Mouse (Mus musculus): ENCODE measurements around the gene Spon2. TPM values are rescaled to one million over a fixed set of nuclear protein-coding genes. Genes with fewer than 3 reads are reported as not detected.

Gene Spon2
- 37.3 and 43.8 TPM in 2 replicates for polyA plus RNA-seq (2015; fragmentation: Nextera tagmentation; extraction: Ambion mirVana)

GRCm38 (mm10) chr5:33218081-33218480 lies at the start of gene Spon2:
Spon2 (minus strand) TSS chr5:33218455.
- ATAC-seq (ENCODE audit: insufficient number of reproducible peaks, low FRiP score, low TSS enrichment, low read depth) = no peak
- Histone ChIP-seq H3K9me3 (no peaks in the 10 kb centered on the region), H3K4me1 (peaks cover 52% of the 10 kb centered on the region), H3K9ac (no peak within 1 kb of the TSS), H3K4me3 (peak within 1 kb of the TSS; percentile 8; the same call in 1 of the 2 replicates), H3K27me3 (no peaks in the 10 kb centered on the region), H3K36me3 (no peaks in the 10 kb centered on the region), H3K27ac (no peak within 1 kb of the TSS), H3K4me2 (peak within 1 kb of the TSS; percentile 6; the same call in 1 of the 2 replicates)
- 25% methylated on average over 5 of the region's 5 CpGs for WGBS

GRCm38 (mm10) chr5:33254416-33254815 lies 36.2 kb upstream of the Spon2 start:
- Histone ChIP-seq H3K27me3 (no peaks in the 10 kb centered on the region), H3K27ac (no peak overlapping the region), H3K4me1 (no peaks in the 10 kb centered on the region), H3K4me2 (no peak overlapping the region), H3K9ac (no peak overlapping the region), H3K4me3 (no peak overlapping the region), H3K36me3 (peaks cover 99% of the 10 kb centered on the region), H3K9me3 (no peaks in the 10 kb centered on the region)
- no peak for ATAC-seq (ENCODE audit: insufficient number of reproducible peaks, low FRiP score, low TSS enrichment, low read depth)
- WGBS = 84% methylated on average over 5 of the region's 5 CpGs

- no peaks in the 10 kb centered on the region for H3K27me3 ChIP-seq
- peaks cover 76% of the 10 kb centered on the region for H3K36me3 ChIP-seq
- H3K4me2 ChIP-seq = no peak overlapping the region
- no peak overlapping the region for H3K4me3 ChIP-seq
- no peak for ATAC-seq (ENCODE audit: insufficient number of reproducible peaks, low FRiP score, low TSS enrichment, low read depth)
- 79% methylated on average over 12 of the region's 12 CpGs for WGBS
- no peak overlapping the region for H3K9ac ChIP-seq
- H3K27ac ChIP-seq = no peak overlapping the region
- H3K9me3 ChIP-seq = no peaks in the 10 kb centered on the region
- peaks cover 23% of the 10 kb centered on the region for H3K4me1 ChIP-seq
These were observed 29.9 kb upstream of the Spon2 start for GRCm38 (mm10) chr5:33248186-33248585.

- H3K27ac ChIP-seq = no peak overlapping the region
- no peak overlapping the region for H3K4me3 ChIP-seq
- WGBS = 89% methylated on average over 2 of the region's 2 CpGs
- H3K9me3 ChIP-seq = no peaks in the 10 kb centered on the region
- H3K4me2 ChIP-seq = no peak overlapping the region
- H3K36me3 ChIP-seq = peaks cover 73% of the 10 kb centered on the region
- no peak overlapping the region for H3K9ac ChIP-seq
- ATAC-seq (ENCODE audit: insufficient number of reproducible peaks, low FRiP score, low TSS enrichment, low read depth) = no peak
- peaks cover 23% of the 10 kb centered on the region for H3K4me1 ChIP-seq
- H3K27me3 ChIP-seq = no peaks in the 10 kb centered on the region
These were observed 29.1 kb upstream of the Spon2 start for GRCm38 (mm10) chr5:33247387-33247786.

- no peak overlapping the region for H3K4me3 ChIP-seq
- H3K36me3 ChIP-seq = peaks cover 56% of the 10 kb centered on the region
- WGBS = 37% methylated on average over 3 of the region's 3 CpGs
- H3K4me1 ChIP-seq = peaks cover 23% of the 10 kb centered on the region
- no peaks in the 10 kb centered on the region for H3K9me3 ChIP-seq
- ATAC-seq (ENCODE audit: insufficient number of reproducible peaks, low FRiP score, low TSS enrichment, low read depth) = peak; percentile 74
- H3K9ac ChIP-seq = no peak overlapping the region
- H3K4me2 ChIP-seq = no peak overlapping the region
- H3K27ac ChIP-seq = peak overlapping the region; percentile 85
- no peaks in the 10 kb centered on the region for H3K27me3 ChIP-seq
These were observed 27.4 kb upstream of the Spon2 start for GRCm38 (mm10) chr5:33245701-33246100.

- 56% methylated on average over 5 of the region's 5 CpGs for WGBS
- H3K4me1 ChIP-seq = peaks cover 36% of the 10 kb centered on the region
- no peak overlapping the region for H3K9ac ChIP-seq
- H3K4me3 ChIP-seq = no peak overlapping the region
- no peak for ATAC-seq (ENCODE audit: insufficient number of reproducible peaks, low FRiP score, low TSS enrichment, low read depth)
- no peaks in the 10 kb centered on the region for H3K27me3 ChIP-seq
- no peak overlapping the region for H3K27ac ChIP-seq
- H3K4me2 ChIP-seq = no peak overlapping the region
- H3K9me3 ChIP-seq = no peaks in the 10 kb centered on the region
- H3K36me3 ChIP-seq = peaks cover 43% of the 10 kb centered on the region
These were observed 26.2 kb upstream of the Spon2 start for GRCm38 (mm10) chr5:33244377-33244920.

- H3K9ac ChIP-seq = no peak overlapping the region
- H3K4me1 ChIP-seq = peaks cover 37% of the 10 kb centered on the region
- H3K9me3 ChIP-seq = no peaks in the 10 kb centered on the region
- no peaks in the 10 kb centered on the region for H3K27me3 ChIP-seq
- peak overlapping the region; percentile 79 for H3K27ac ChIP-seq
- 0 out of 2 replicates have a peak, but pooled peaks cover 4% of the 10 kb centered on the region for H3K36me3 ChIP-seq
- ATAC-seq (ENCODE audit: insufficient number of reproducible peaks, low FRiP score, low TSS enrichment, low read depth) = no peak
- H3K4me3 ChIP-seq = no peak overlapping the region
- no peak overlapping the region for H3K4me2 ChIP-seq
- 56% methylated on average over 3 of the region's 3 CpGs for WGBS
These were observed 21.7 kb upstream of the Spon2 start for GRCm38 (mm10) chr5:33239934-33240333.

- Histone ChIP-seq H3K4me2 (no peak overlapping the region), H3K4me1 (peaks cover 43% of the 10 kb centered on the region), H3K27ac (peak overlapping the region; percentile 79), H3K9me3 (no peaks in the 10 kb centered on the region), H3K27me3 (no peaks in the 10 kb centered on the region), H3K9ac (no peak overlapping the region), H3K4me3 (no peak overlapping the region), H3K36me3 (0 out of 2 replicates have a peak, but pooled peaks cover 4% of the 10 kb centered on the region)
- WGBS = 43% methylated on average over 3 of the region's 3 CpGs
- ATAC-seq (ENCODE audit: insufficient number of reproducible peaks, low FRiP score, low TSS enrichment, low read depth) = peak; percentile 86
These were observed 21.0 kb upstream of the Spon2 start for GRCm38 (mm10) chr5:33239111-33239714.

GRCm38 (mm10) chr5:33238256-33238645 lies 20.0 kb upstream of the Spon2 start:
- H3K27ac ChIP-seq = peak overlapping the region; percentile 79; the same call in 1 of the 2 replicates

GRCm38 (mm10) chr5:33237600-33238255 lies 19.5 kb upstream of the Spon2 start:
- no peak for ATAC-seq (ENCODE audit: insufficient number of reproducible peaks, low FRiP score, low TSS enrichment, low read depth)
- Histone ChIP-seq H3K27ac (peak overlapping the region; percentile 79), H3K36me3 (0 out of 2 replicates have a peak, but pooled peaks cover 3% of the 10 kb centered on the region)

More at GRCm38 (mm10) chr5:33238256-33238645, 20.0 kb upstream of the Spon2 start:
- Histone ChIP-seq H3K4me1 (peaks cover 45% of the 10 kb centered on the region), H3K4me2 (no peak overlapping the region), H3K27me3 (no peaks in the 10 kb centered on the region), H3K9ac (no peak overlapping the region), H3K9me3 (no peaks in the 10 kb centered on the region), H3K36me3 (0 out of 2 replicates have a peak, but pooled peaks cover 4% of the 10 kb centered on the region), H3K4me3 (no peak overlapping the region)
- ATAC-seq (ENCODE audit: insufficient number of reproducible peaks, low FRiP score, low TSS enrichment, low read depth) = no peak
- 45% methylated on average over 3 of the region's 3 CpGs for WGBS

GRCm38 (mm10) chr5:33234391-33235031 lies 16.3 kb upstream of the Spon2 start:
- Histone ChIP-seq H3K4me1 (peaks cover 44% of the 10 kb centered on the region), H3K27me3 (no peaks in the 10 kb centered on the region), H3K9me3 (no peaks in the 10 kb centered on the region), H3K27ac (no peak overlapping the region), H3K9ac (no peak overlapping the region), H3K4me3 (no peak overlapping the region), H3K36me3 (no peaks in the 10 kb centered on the region), H3K4me2 (no peak overlapping the region)
- ATAC-seq (ENCODE audit: insufficient number of reproducible peaks, low FRiP score, low TSS enrichment, low read depth) = no peak
- 52% methylated on average over 13 of the region's 13 CpGs for WGBS

More at GRCm38 (mm10) chr5:33237600-33238255, 19.5 kb upstream of the Spon2 start:
- H3K9me3 ChIP-seq = no peaks in the 10 kb centered on the region
- no peak overlapping the region for H3K4me2 ChIP-seq
- no peak overlapping the region for H3K9ac ChIP-seq
- H3K27me3 ChIP-seq = no peaks in the 10 kb centered on the region
- H3K4me1 ChIP-seq = peaks cover 45% of the 10 kb centered on the region
- no peak overlapping the region for H3K4me3 ChIP-seq
- 80% methylated on average over 11 of the region's 11 CpGs for WGBS

GRCm38 (mm10) chr5:33232791-33233190 lies 14.5 kb upstream of the Spon2 start:
- H3K27ac ChIP-seq = no peak overlapping the region
- H3K27me3 ChIP-seq = no peaks in the 10 kb centered on the region
- no peak overlapping the region for H3K9ac ChIP-seq
- WGBS = 64% methylated on average over 5 of the region's 5 CpGs
- no peaks in the 10 kb centered on the region for H3K9me3 ChIP-seq
- H3K4me1 ChIP-seq = peaks cover 43% of the 10 kb centered on the region
- no peak overlapping the region for H3K4me3 ChIP-seq
- no peaks in the 10 kb centered on the region for H3K36me3 ChIP-seq
- H3K4me2 ChIP-seq = no peak overlapping the region
- ATAC-seq (ENCODE audit: insufficient number of reproducible peaks, low FRiP score, low TSS enrichment, low read depth) = no peak
